Mouse (Mus musculus) C2C12 (cell line): ENCODE results near the gene Tmsb10. TPM values are rescaled to one million over a fixed set of nuclear protein-coding genes. Genes with fewer than 3 reads are reported as not detected.

Experiments used
- H3K27me3 ChIP-seq: one replicate; pipeline ENCODE4 v1.6.1; 2011; ENCODE audit not compliant: control insufficient read depth, insufficient read depth, insufficient read length
- H3K36me3 ChIP-seq: one replicate; pipeline ENCODE4 v1.6.1; 2011; ENCODE audit not compliant: control insufficient read depth, insufficient read depth
- H3K4me3 ChIP-seq: one replicate; pipeline ENCODE4 v1.5.1; 2011; ENCODE audit warnings: mild to moderate bottlenecking, control low read depth; ENCODE audit not compliant: poor library complexity, insufficient read depth, severe bottlenecking
- H3K79me2 ChIP-seq: one replicate; pipeline ENCODE4 v1.6.1; 2011; ENCODE audit not compliant: control insufficient read depth, insufficient read depth
- H3K79me3 ChIP-seq: one replicate; pipeline ENCODE4 v1.6.1; 2011; ENCODE audit warnings: low read depth, control low read depth
- H3ac ChIP-seq: one replicate; pipeline ENCODE3; 2011; ENCODE audit warnings: low read depth; ENCODE audit not compliant: control insufficient read depth, insufficient read length
- CEBPB ChIP-seq: IDR thresholded peaks from one replicate; pipeline ENCODE4 v1.6.1; 2011; ENCODE audit warnings: low read depth, mild to moderate bottlenecking, control low read depth, moderate library complexity
- CTCF ChIP-seq: IDR thresholded peaks from one replicate; pipeline ENCODE4 v1.5.1; 2011; ENCODE audit not compliant: control insufficient read depth, insufficient read depth, insufficient read length
- FOSL1 ChIP-seq: IDR thresholded peaks from one replicate; pipeline ENCODE4 v1.8.0; 2011; ENCODE audit warnings: mild to moderate bottlenecking, low read length; ENCODE audit not compliant: poor library complexity, insufficient read depth, severe bottlenecking
- MAX ChIP-seq: IDR thresholded peaks from one replicate; pipeline ENCODE4 v1.6.1; 2011; ENCODE audit warnings: mild to moderate bottlenecking, control low read depth
- MYOD1 ChIP-seq: IDR thresholded peaks from one replicate; pipeline ENCODE4 v1.6.1; 2011; ENCODE audit warnings: low read depth; ENCODE audit not compliant: control insufficient read depth, insufficient read length
- MYOG ChIP-seq: IDR thresholded peaks from one replicate; pipeline ENCODE4 v1.6.1; 2011; ENCODE audit not compliant: control insufficient read depth, insufficient read length; ENCODE audit errors: extremely low read depth
- USF1 ChIP-seq: IDR thresholded peaks from one replicate; pipeline ENCODE4 v1.6.1; 2011; ENCODE audit warnings: low read depth, mild to moderate bottlenecking, control low read depth, moderate library complexity
- polyA plus RNA-seq: library from polyadenylated mRNA; unstranded; fragments of >200 nt; fragmentation: generic; extraction: Trizol; gene quantifications from one replicate; pipeline ENCODE4 v1.2.1, GENCODE M21; 2012; ENCODE audit warnings: missing spikeins

The Tmsb10 gene
- polyA plus RNA-seq, 1 experiment = 3,526 TPM

GRCm38 (mm10) chr6:72993054-72993687 is 34.6 kb upstream of the Tmsb10 start:
- Histone ChIP-seq H3K36me3 (no peaks in the 10 kb centered on the region), H3K79me2 (no peaks in the 10 kb centered on the region), H3ac (no peak overlapping the region), H3K4me3 (no peak overlapping the region), H3K27me3 (no peaks in the 10 kb centered on the region), H3K79me3 (no peaks in the 10 kb centered on the region)
- TF ChIP-seq CEBPB (no peak), MYOD1 (no peak), MYOG (no peak), MAX (no peak), CTCF (no peak)

- Histone ChIP-seq H3K4me3 (no peak overlapping the region), H3ac (no peak overlapping the region), H3K27me3 (no peaks in the 10 kb centered on the region), H3K79me3 (no peaks in the 10 kb centered on the region), H3K36me3 (no peaks in the 10 kb centered on the region), H3K79me2 (no peaks in the 10 kb centered on the region)
- no peak for TF ChIP-seq FOSL1
- no peak for TF ChIP-seq CEBPB
- TF ChIP-seq MAX = no peak
- no peak for TF ChIP-seq MYOD1
- TF ChIP-seq CTCF = no peak
- no peak for TF ChIP-seq USF1
- no peak for TF ChIP-seq MYOG
Observed at GRCm38 (mm10) chr6:72990206-72990605, 31.7 kb upstream of the Tmsb10 start.

- Histone ChIP-seq H3K4me3 (no peak overlapping the region), H3K36me3 (no peaks in the 10 kb centered on the region), H3K79me3 (no peaks in the 10 kb centered on the region), H3ac (no peak overlapping the region), H3K27me3 (no peaks in the 10 kb centered on the region), H3K79me2 (no peaks in the 10 kb centered on the region)
- TF ChIP-seq CEBPB (peak; percentile 59), MYOG (no peak), FOSL1 (no peak), MYOD1 (peak; percentile 72), USF1 (no peak)
Observed at GRCm38 (mm10) chr6:72989028-72989736, 30.6 kb upstream of the Tmsb10 start.

- no peaks in the 10 kb centered on the region for H3K79me2 ChIP-seq
- TF ChIP-seq CEBPB (no peak), MYOD1 (no peak), MYOG (no peak), MAX (no peak), FOSL1 (no peak), USF1 (no peak), CTCF (no peak)
- no peaks in the 10 kb centered on the region for H3K36me3 ChIP-seq
- H3K27me3 ChIP-seq = no peaks in the 10 kb centered on the region
- no peak overlapping the region for H3ac ChIP-seq
- no peaks in the 10 kb centered on the region for H3K79me3 ChIP-seq
- no peak overlapping the region for H3K4me3 ChIP-seq
Observed at GRCm38 (mm10) chr6:72982506-72982905, 24.0 kb upstream of the Tmsb10 start.

GRCm38 (mm10) chr6:72981851-72982250 is 23.3 kb upstream of the Tmsb10 start:
- no peaks in the 10 kb centered on the region for H3K79me3 ChIP-seq
- no peak for TF ChIP-seq FOSL1
- TF ChIP-seq CTCF = no peak
- TF ChIP-seq USF1 = no peak
- TF ChIP-seq CEBPB = no peak
- no peak for TF ChIP-seq MAX
- TF ChIP-seq MYOG = no peak
- no peak for TF ChIP-seq MYOD1
- no peak overlapping the region for H3K4me3 ChIP-seq
- H3K36me3 ChIP-seq = no peaks in the 10 kb centered on the region
- no peaks in the 10 kb centered on the region for H3K27me3 ChIP-seq
- H3K79me2 ChIP-seq = no peaks in the 10 kb centered on the region
- no peak overlapping the region for H3ac ChIP-seq

- Histone ChIP-seq H3K79me2 (no peaks in the 10 kb centered on the region), H3K27me3 (no peaks in the 10 kb centered on the region), H3K36me3 (no peaks in the 10 kb centered on the region), H3K4me3 (no peak overlapping the region), H3ac (no peak overlapping the region), H3K79me3 (no peaks in the 10 kb centered on the region)
- TF ChIP-seq CEBPB = no peak
- no peak for TF ChIP-seq MYOG
- peak; percentile 91 for TF ChIP-seq MYOD1
- TF ChIP-seq CTCF = no peak
- no peak for TF ChIP-seq USF1
- peak; percentile 37 for TF ChIP-seq MAX
- peak; percentile 87 for TF ChIP-seq FOSL1
Observed at GRCm38 (mm10) chr6:72981124-72981651, 22.6 kb upstream of the Tmsb10 start.
